Mouse (Mus musculus): ENCODE results near the gene Klf7.

- TF ChIP-seq POLR2A (IDR thresholded peaks at IDR 0.05; ENCODE audit: borderline replicate concordance, insufficient read depth, low read length) (no peak), CTCF (IDR thresholded peaks at IDR 0.05; ENCODE audit: borderline replicate concordance, insufficient read depth, low read depth, low read length) (no peak)
Observed at GRCm38 (mm10) chr1:64035087-64035791, 86.8 kb downstream of the Klf7 start.

Measured in cerebellum, adult 2 months (tissue).